Mouse (Mus musculus): ENCODE data around the gene Fgfr2. TPM values are rescaled to one million over a fixed set of nuclear protein-coding genes. Genes with fewer than 3 reads are reported as not detected.
A peak's percentile ranks its signal among the peaks of the same experiment; 100 is the strongest.

The Fgfr2 gene
- polyA plus RNA-seq, 1 experiment from 2014 or later: 110 TPM

DNA sequence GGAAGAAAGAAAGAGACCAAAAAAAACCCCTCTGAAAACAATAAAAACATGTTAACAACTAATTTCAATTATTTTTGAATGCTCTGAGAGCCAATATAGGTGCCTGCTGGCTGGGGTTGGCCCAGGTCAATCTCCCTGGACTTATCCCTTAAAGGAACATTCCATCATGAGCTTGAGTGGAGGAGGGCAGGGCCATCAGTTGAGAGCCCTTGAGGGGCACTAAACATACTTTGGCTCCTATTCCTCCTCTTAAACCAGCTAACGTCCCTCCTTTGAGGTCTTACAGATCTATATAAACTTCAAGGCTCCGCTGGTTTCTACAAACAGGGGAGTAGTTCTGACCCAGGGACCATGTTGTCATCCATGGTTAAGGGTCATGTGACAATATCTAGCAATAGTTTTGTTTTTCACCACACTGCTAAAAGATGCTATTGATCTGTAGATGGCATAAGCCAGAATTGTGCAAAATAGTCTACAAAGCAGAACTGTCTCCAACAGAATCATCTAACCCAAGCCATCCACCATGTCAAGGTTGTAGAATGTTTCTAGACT lies 2536.6 kb downstream of the Fgfr2 start:
- H3K9ac ChIP-seq (replicated peaks; ENCODE audit: low read depth): no peak overlapping the region
- H3K4me1 ChIP-seq (ENCODE audit: insufficient read depth, low read depth, low read length): no peaks in the 10 kb centered on the region; the same call in 1 of the 2 replicates
- ATAC-seq: peak; percentile 88
- 52% methylated on average over 2 of the region's 2 CpGs for WGBS
- peak; percentile 97 for TF ChIP-seq EP300 (IDR thresholded peaks at IDR 0.05)
- TF ChIP-seq CTCF (IDR thresholded peaks at IDR 0.05): no peak
- H3K4me3 ChIP-seq (ENCODE audit: low read depth, low read length): no peak overlapping the region
- H3K27ac ChIP-seq (ENCODE audit: low read length): peak overlapping the region; percentile 60; the same call in 1 of the 2 replicates
- no peaks in the 10 kb centered on the region for H3K9me3 ChIP-seq (ENCODE audit: low read length)
- no peaks in the 10 kb centered on the region for H3K36me3 ChIP-seq (ENCODE audit: insufficient read depth, low read length)
- H3K4me2 ChIP-seq (replicated peaks; ENCODE audit: low read depth, low read length): no peak overlapping the region
- no peaks in the 10 kb centered on the region for H3K27me3 ChIP-seq (replicated peaks; ENCODE audit: insufficient read depth, low read length)
- peak; percentile 87 for DNase-seq (ENCODE audit: low spot score)

DNA sequence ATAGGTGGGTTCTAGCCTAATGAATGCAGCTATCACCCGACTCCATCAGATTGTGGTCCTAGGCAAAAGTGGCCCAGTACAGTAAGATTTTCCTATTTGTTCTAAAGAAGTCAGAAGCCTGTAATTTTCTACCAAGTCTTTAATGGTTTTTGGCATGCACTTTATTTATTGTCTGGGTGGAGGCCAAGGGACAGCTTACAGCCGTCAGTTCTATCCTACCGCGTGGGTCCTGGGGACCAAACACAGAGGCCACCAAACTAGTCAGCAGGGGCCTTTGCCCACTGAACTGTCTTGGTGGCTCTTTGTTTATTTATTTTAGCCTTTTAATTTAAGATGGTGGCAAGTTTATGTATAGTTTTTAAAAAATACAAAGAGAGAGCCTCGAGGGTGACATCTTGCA lies 2544.5 kb downstream of the Fgfr2 start:
- no peak overlapping the region for H3K9ac ChIP-seq (replicated peaks; ENCODE audit: low read depth)
- TF ChIP-seq CTCF (IDR thresholded peaks at IDR 0.05) (no peak), EP300 (IDR thresholded peaks at IDR 0.05) (no peak)
- peaks cover 19% of the 10 kb centered on the region; the same call in 1 of the 2 replicates for H3K4me1 ChIP-seq (ENCODE audit: insufficient read depth, low read depth, low read length)
- ATAC-seq (no peak), DNase-seq (ENCODE audit: low spot score) (peak; percentile 44)
- no peak overlapping the region; the same call in 1 of the 2 replicates for H3K27ac ChIP-seq (ENCODE audit: low read length)
- no peaks in the 10 kb centered on the region for H3K27me3 ChIP-seq (replicated peaks; ENCODE audit: insufficient read depth, low read length)
- H3K36me3 ChIP-seq (ENCODE audit: insufficient read depth, low read length): no peaks in the 10 kb centered on the region
- no peak overlapping the region for H3K4me3 ChIP-seq (ENCODE audit: low read depth, low read length)
- H3K9me3 ChIP-seq (ENCODE audit: low read length): no peaks in the 10 kb centered on the region
- no peak overlapping the region for H3K4me2 ChIP-seq (replicated peaks; ENCODE audit: low read depth, low read length)
- WGBS: 44% methylated on average over 5 of the region's 5 CpGs

DNA sequence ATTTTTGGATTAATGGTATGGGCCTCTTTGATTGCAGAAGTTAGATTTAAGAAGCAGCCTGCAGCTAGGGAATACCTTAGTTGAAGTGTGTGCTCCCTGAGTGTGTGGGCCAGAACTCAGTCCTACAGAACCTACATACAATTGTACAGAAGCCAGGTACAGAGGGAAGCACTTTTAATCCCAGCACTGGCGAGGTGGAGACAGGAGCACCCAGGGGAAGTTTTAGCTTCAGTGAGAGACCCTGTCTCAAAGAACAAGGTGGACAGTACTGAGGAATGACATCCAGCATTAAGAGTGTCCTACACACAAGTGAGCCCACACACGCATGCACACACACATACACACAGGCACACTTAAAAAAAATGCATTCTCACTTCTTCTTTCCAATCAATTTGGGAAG lies 2545.1 kb downstream of the Fgfr2 start:
- H3K27ac ChIP-seq (ENCODE audit: low read length): peak overlapping the region; percentile 85
- 70% methylated on average over 2 of the region's 2 CpGs for WGBS

DNA sequence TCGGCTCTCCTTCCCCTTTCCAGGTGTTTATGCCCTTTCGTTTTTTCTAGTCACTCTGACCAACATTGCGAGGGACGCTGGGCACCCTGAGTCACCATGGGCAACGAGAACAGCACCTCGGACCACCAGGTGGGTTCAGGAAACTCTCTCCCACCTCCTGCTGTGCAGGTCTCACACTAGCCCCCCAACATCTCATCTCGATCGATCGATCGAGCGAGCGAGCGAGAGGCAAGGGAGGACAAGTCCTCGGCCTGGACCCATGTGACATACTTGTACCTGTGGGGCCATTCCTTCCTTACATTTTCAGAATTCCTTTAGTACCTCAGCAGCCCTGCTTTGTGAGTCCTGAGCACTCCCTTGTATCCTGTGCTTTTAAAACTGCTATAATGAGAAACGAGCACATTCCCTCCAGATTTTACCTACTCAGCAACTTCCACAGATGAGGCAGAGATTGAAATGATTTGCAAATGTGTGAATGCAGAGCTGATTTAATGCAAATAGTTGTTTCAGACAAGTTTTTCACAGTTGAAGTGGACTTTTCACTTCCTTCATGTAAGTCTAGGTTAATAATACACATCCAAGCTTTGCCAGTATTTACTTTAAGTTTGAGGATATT lies 2545.7 kb downstream of the Fgfr2 start, which contains the start of gene Tacc2:
Tacc2 (plus strand) TSS at position 51 of the 616 bp plus-strand sequence.
- H3K9me3 ChIP-seq (ENCODE audit: low read length): no peaks in the 10 kb centered on the region
- peak; percentile 46 for ATAC-seq
- peak within 1 kb of the TSS; percentile 85 for H3K27ac ChIP-seq (ENCODE audit: low read length)
- peaks cover 19% of the 10 kb centered on the region; the same call in 1 of the 2 replicates for H3K4me1 ChIP-seq (ENCODE audit: insufficient read depth, low read depth, low read length)
- peak within 1 kb of the TSS; percentile 58 for H3K4me2 ChIP-seq (replicated peaks; ENCODE audit: low read depth, low read length)
- no peaks in the 10 kb centered on the region for H3K27me3 ChIP-seq (replicated peaks; ENCODE audit: insufficient read depth, low read length)
- WGBS: 26% methylated on average over 15 of the region's 15 CpGs
- peak; percentile 65 for DNase-seq (ENCODE audit: low spot score)
- TF ChIP-seq EP300 (IDR thresholded peaks at IDR 0.05) (no peak; the same call in 1 of the 2 replicates), CTCF (IDR thresholded peaks at IDR 0.05) (no peak)
- H3K9ac ChIP-seq (replicated peaks; ENCODE audit: low read depth): peak within 1 kb of the TSS; percentile 23; the same call in 1 of the 2 replicates
- no peaks in the 10 kb centered on the region for H3K36me3 ChIP-seq (ENCODE audit: insufficient read depth, low read length)
- peak within 1 kb of the TSS; percentile 23 for H3K4me3 ChIP-seq (ENCODE audit: low read depth, low read length)

More for the DNA sequence above, 2545.1 kb downstream of the Fgfr2 start:
- Histone ChIP-seq H3K27me3 (replicated peaks; ENCODE audit: insufficient read depth, low read length) (no peaks in the 10 kb centered on the region), H3K9ac (replicated peaks; ENCODE audit: low read depth) (no peak overlapping the region), H3K4me1 (ENCODE audit: insufficient read depth, low read depth, low read length) (peaks cover 19% of the 10 kb centered on the region; the same call in 1 of the 2 replicates), H3K9me3 (ENCODE audit: low read length) (no peaks in the 10 kb centered on the region), H3K4me2 (replicated peaks; ENCODE audit: low read depth, low read length) (no peak overlapping the region), H3K36me3 (ENCODE audit: insufficient read depth, low read length) (no peaks in the 10 kb centered on the region), H3K4me3 (ENCODE audit: low read depth, low read length) (peak overlapping the region; percentile 23; the same call in 1 of the 2 replicates)
- TF ChIP-seq EP300 (IDR thresholded peaks at IDR 0.05): no peak
- TF ChIP-seq CTCF (IDR thresholded peaks at IDR 0.05): no peak
- ATAC-seq: no peak
- DNase-seq (ENCODE audit: low spot score): no peak

DNA sequence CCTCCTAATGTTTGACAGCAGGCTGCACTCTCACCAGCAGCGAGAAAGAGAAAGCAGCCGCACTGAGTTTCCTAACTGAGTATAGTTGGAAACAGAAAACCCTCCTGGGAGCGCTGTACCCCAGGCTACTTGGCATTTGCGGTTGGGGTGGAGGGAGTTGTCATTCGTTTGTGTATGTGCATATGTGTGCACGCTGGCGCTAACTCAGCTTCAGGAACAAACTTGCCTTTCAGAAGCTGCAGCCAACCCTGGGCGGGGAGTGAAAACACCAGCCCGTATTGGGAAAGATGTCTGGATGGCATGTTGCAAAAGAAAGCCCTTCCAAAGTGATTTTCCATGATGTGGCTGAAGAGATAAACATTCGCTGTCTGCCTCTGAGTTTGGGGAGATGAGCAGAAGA lies 2546.2 kb downstream of the Fgfr2 start:
- Histone ChIP-seq H3K4me2 (replicated peaks; ENCODE audit: low read depth, low read length) (peak overlapping the region; percentile 58), H3K9me3 (ENCODE audit: low read length) (no peaks in the 10 kb centered on the region), H3K27me3 (replicated peaks; ENCODE audit: insufficient read depth, low read length) (no peaks in the 10 kb centered on the region), H3K9ac (replicated peaks; ENCODE audit: low read depth) (peak overlapping the region; percentile 23; the same call in 1 of the 2 replicates), H3K4me1 (ENCODE audit: insufficient read depth, low read depth, low read length) (peaks cover 19% of the 10 kb centered on the region; the same call in 1 of the 2 replicates), H3K4me3 (ENCODE audit: low read depth, low read length) (peak overlapping the region; percentile 23), H3K27ac (ENCODE audit: low read length) (peak overlapping the region; percentile 85), H3K36me3 (ENCODE audit: insufficient read depth, low read length) (no peaks in the 10 kb centered on the region)
- ATAC-seq: peak; percentile 42
- WGBS: 11% methylated on average over 10 of the region's 10 CpGs
- TF ChIP-seq EP300 (IDR thresholded peaks at IDR 0.05) (no peak), CTCF (IDR thresholded peaks at IDR 0.05) (peak; percentile 0)
- DNase-seq (ENCODE audit: low spot score): peak; percentile 82

DNA sequence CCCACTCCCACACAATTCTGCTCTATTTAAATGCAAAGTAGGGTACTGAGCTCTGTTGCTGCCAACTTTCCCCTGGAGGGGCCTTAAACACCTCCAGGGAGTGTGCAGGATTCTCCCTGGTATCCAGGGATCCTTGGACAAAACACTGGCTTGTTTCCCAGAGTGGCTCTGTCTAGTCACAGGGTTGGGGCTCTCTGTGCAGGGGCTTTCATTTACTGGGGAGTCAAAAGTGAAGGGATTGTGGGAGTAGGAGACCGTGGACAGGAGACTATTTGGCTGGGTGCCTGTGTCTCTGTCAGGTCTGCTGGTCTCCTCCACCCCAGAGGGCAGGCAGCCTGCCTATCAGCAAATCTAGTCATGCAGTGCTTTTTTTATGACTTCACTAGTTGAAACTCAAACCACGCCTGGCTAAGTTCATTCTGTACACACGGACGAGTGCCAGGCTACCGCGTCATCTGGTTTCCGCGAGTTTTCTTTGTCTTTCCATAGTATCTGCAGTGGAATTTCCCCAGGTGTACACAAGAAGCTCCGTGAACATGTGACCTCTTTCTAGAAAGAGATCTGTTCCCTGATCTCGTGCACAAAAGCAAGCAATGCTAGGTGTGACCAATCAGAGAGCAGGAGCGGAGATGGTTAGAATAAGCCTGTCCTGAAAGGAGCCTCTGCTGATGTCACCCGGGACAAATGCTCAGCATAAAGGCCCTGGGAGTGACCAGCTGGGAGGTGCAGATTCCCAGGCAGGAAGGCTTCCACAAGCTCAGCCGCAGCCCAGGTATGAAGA lies 2548.7 kb downstream of the Fgfr2 start:
- Histone ChIP-seq H3K4me3 (ENCODE audit: low read depth, low read length) (peak overlapping the region; percentile 0; the same call in 1 of the 2 replicates), H3K36me3 (ENCODE audit: insufficient read depth, low read length) (no peaks in the 10 kb centered on the region), H3K27me3 (replicated peaks; ENCODE audit: insufficient read depth, low read length) (no peaks in the 10 kb centered on the region), H3K4me2 (replicated peaks; ENCODE audit: low read depth, low read length) (0 out of 2 replicates have a peak overlapping the region, but pooled peaks have one; percentile 3), H3K9ac (replicated peaks; ENCODE audit: low read depth) (no peak overlapping the region), H3K27ac (ENCODE audit: low read length) (peak overlapping the region; percentile 87), H3K4me1 (ENCODE audit: insufficient read depth, low read depth, low read length) (peaks cover 19% of the 10 kb centered on the region; the same call in 1 of the 2 replicates), H3K9me3 (ENCODE audit: low read length) (no peaks in the 10 kb centered on the region)
- WGBS: 39% methylated on average over 13 of the region's 13 CpGs
- DNase-seq (ENCODE audit: low spot score) (peak; percentile 91), ATAC-seq (peak; percentile 86)
- TF ChIP-seq EP300 (IDR thresholded peaks at IDR 0.05): peak; percentile 76
- TF ChIP-seq CTCF (IDR thresholded peaks at IDR 0.05): no peak
